Mouse (Mus musculus): Measurements from ENCODE around the gene Fbxl18. TPM values are rescaled to one million over a fixed set of nuclear protein-coding genes. Genes with fewer than 3 reads are reported as not detected.

The Fbxl18 gene
- polyA plus RNA-seq (2014; fragmentation: Nextera tagmentation; extraction: Ambion mirVana), result 14.5 and 20.8 TPM in 2 replicates

- Histone ChIP-seq H3K27ac (ENCODE audit: low read depth, low read length) (peak within 1 kb of the TSS; percentile 70; the same call in 1 of the 2 replicates), H3K4me3 (ENCODE audit: low read depth, low read length) (peak within 1 kb of the TSS; percentile 78)
- under 1% methylated on average over 40 of the region's 40 CpGs for WGBS
Measured at GRCm38 (mm10) chr5:142894918-142895613, at the start of gene Fbxl18. Fbxl18 (minus strand) TSS chr5:142895421.

GRCm38 (mm10) chr5:142940393-142940792 is 45.2 kb upstream of the Fbxl18 start:
- Histone ChIP-seq H3K9ac (ENCODE audit: low read length) (no peak overlapping the region), H3K27ac (ENCODE audit: low read depth, low read length) (no peak overlapping the region), H3K4me2 (ENCODE audit: low read length) (no peak overlapping the region), H3K9me3 (replicated peaks; ENCODE audit: control insufficient read depth, low read length) (no peaks in the 10 kb centered on the region), H3K27me3 (replicated peaks; ENCODE audit: control insufficient read depth, insufficient read depth, low read length) (no peaks in the 10 kb centered on the region), H3K36me3 (ENCODE audit: control insufficient read depth, insufficient read depth, low read length) (no peaks in the 10 kb centered on the region), H3K4me3 (ENCODE audit: low read depth, low read length) (no peak overlapping the region), H3K4me1 (ENCODE audit: control insufficient read depth, insufficient read depth, low read length) (0 out of 2 replicates have a peak, but pooled peaks cover 2% of the 10 kb centered on the region)
- no peak for DNase-seq (ENCODE audit: low spot score)
- ATAC-seq, result no peak
- 54% methylated on average over 2 of the region's 2 CpGs for WGBS

More at GRCm38 (mm10) chr5:142894918-142895613, at the start of gene Fbxl18:
- Histone ChIP-seq H3K4me2 (ENCODE audit: low read length) (peak within 1 kb of the TSS; percentile 61), H3K27me3 (replicated peaks; ENCODE audit: control insufficient read depth, insufficient read depth, low read length) (no peaks in the 10 kb centered on the region), H3K9ac (ENCODE audit: low read length) (peak within 1 kb of the TSS; percentile 89), H3K9me3 (replicated peaks; ENCODE audit: control insufficient read depth, low read length) (no peaks in the 10 kb centered on the region), H3K4me1 (ENCODE audit: control insufficient read depth, insufficient read depth, low read length) (peaks cover 9% of the 10 kb centered on the region), H3K36me3 (ENCODE audit: control insufficient read depth, insufficient read depth, low read length) (peaks cover 20% of the 10 kb centered on the region)
- DNase-seq (ENCODE audit: low spot score) (peak; percentile 94), ATAC-seq (peak; percentile 98)

- no peak overlapping the region for H3K9ac ChIP-seq (ENCODE audit: low read length)
- no peak overlapping the region for H3K4me2 ChIP-seq (ENCODE audit: low read length)
- H3K4me1 ChIP-seq (ENCODE audit: control insufficient read depth, insufficient read depth, low read length), result 0 out of 2 replicates have a peak, but pooled peaks cover 2% of the 10 kb centered on the region
- no peaks in the 10 kb centered on the region for H3K9me3 ChIP-seq (replicated peaks; ENCODE audit: control insufficient read depth, low read length)
- no peak overlapping the region for H3K4me3 ChIP-seq (ENCODE audit: low read depth, low read length)
- H3K27me3 ChIP-seq (replicated peaks; ENCODE audit: control insufficient read depth, insufficient read depth, low read length), result no peaks in the 10 kb centered on the region
- no peaks in the 10 kb centered on the region for H3K36me3 ChIP-seq (ENCODE audit: control insufficient read depth, insufficient read depth, low read length)
- ATAC-seq, result no peak
- DNase-seq (ENCODE audit: low spot score), result no peak
- no peak overlapping the region for H3K27ac ChIP-seq (ENCODE audit: low read depth, low read length)
- WGBS, result 40% methylated on average over 19 of the region's 19 CpGs
Measured at GRCm38 (mm10) chr5:142937956-142938727, 42.9 kb upstream of the Fbxl18 start.

GRCm38 (mm10) chr5:142936336-142936719 is 41.1 kb upstream of the Fbxl18 start:
- Histone ChIP-seq H3K9me3 (replicated peaks; ENCODE audit: control insufficient read depth, low read length) (no peaks in the 10 kb centered on the region), H3K36me3 (ENCODE audit: control insufficient read depth, insufficient read depth, low read length) (no peaks in the 10 kb centered on the region), H3K4me1 (ENCODE audit: control insufficient read depth, insufficient read depth, low read length) (0 out of 2 replicates have a peak, but pooled peaks cover 2% of the 10 kb centered on the region), H3K4me2 (ENCODE audit: low read length) (peak overlapping the region; percentile 36), H3K4me3 (ENCODE audit: low read depth, low read length) (no peak overlapping the region), H3K27ac (ENCODE audit: low read depth, low read length) (no peak overlapping the region), H3K27me3 (replicated peaks; ENCODE audit: control insufficient read depth, insufficient read depth, low read length) (no peaks in the 10 kb centered on the region), H3K9ac (ENCODE audit: low read length) (peak overlapping the region; percentile 17; the same call in 1 of the 2 replicates)
- 3% methylated on average over 17 of the region's 17 CpGs for WGBS
- ATAC-seq (peak; percentile 60), DNase-seq (ENCODE audit: low spot score) (peak; percentile 74)

GRCm38 (mm10) chr5:142935642-142936335 is 40.6 kb upstream of the Fbxl18 start:
- peak overlapping the region; percentile 17; the same call in 1 of the 2 replicates for H3K9ac ChIP-seq (ENCODE audit: low read length)

GRCm38 (mm10) chr5:142932731-142933130 is 37.5 kb upstream of the Fbxl18 start:
- DNase-seq (ENCODE audit: low spot score) (no peak), ATAC-seq (no peak)
- H3K27ac ChIP-seq (ENCODE audit: low read depth, low read length), result no peak overlapping the region
- no peaks in the 10 kb centered on the region for H3K36me3 ChIP-seq (ENCODE audit: control insufficient read depth, insufficient read depth, low read length)
- H3K4me2 ChIP-seq (ENCODE audit: low read length), result no peak overlapping the region
- WGBS, result 76% methylated on average over 8 of the region's 8 CpGs
- H3K4me1 ChIP-seq (ENCODE audit: control insufficient read depth, insufficient read depth, low read length), result 0 out of 2 replicates have a peak, but pooled peaks cover 5% of the 10 kb centered on the region
- no peak overlapping the region for H3K9ac ChIP-seq (ENCODE audit: low read length)
- no peaks in the 10 kb centered on the region for H3K9me3 ChIP-seq (replicated peaks; ENCODE audit: control insufficient read depth, low read length)
- H3K4me3 ChIP-seq (ENCODE audit: low read depth, low read length), result no peak overlapping the region
- no peaks in the 10 kb centered on the region for H3K27me3 ChIP-seq (replicated peaks; ENCODE audit: control insufficient read depth, insufficient read depth, low read length)

More at GRCm38 (mm10) chr5:142935642-142936335, 40.6 kb upstream of the Fbxl18 start:
- no peaks in the 10 kb centered on the region for H3K27me3 ChIP-seq (replicated peaks; ENCODE audit: control insufficient read depth, insufficient read depth, low read length)
- DNase-seq (ENCODE audit: low spot score), result peak; percentile 83
- 21% methylated on average over 13 of the region's 13 CpGs for WGBS
- H3K4me2 ChIP-seq (ENCODE audit: low read length), result peak overlapping the region; percentile 36
- no peaks in the 10 kb centered on the region for H3K9me3 ChIP-seq (replicated peaks; ENCODE audit: control insufficient read depth, low read length)
- H3K4me3 ChIP-seq (ENCODE audit: low read depth, low read length), result no peak overlapping the region
- no peak overlapping the region for H3K27ac ChIP-seq (ENCODE audit: low read depth, low read length)
- no peaks in the 10 kb centered on the region for H3K36me3 ChIP-seq (ENCODE audit: control insufficient read depth, insufficient read depth, low read length)
- peak; percentile 76 for ATAC-seq
- 0 out of 2 replicates have a peak, but pooled peaks cover 2% of the 10 kb centered on the region for H3K4me1 ChIP-seq (ENCODE audit: control insufficient read depth, insufficient read depth, low read length)

GRCm38 (mm10) chr5:142932084-142932685 is 37.0 kb upstream of the Fbxl18 start:
- WGBS, result 33% methylated on average over 9 of the region's 9 CpGs
- Histone ChIP-seq H3K27ac (ENCODE audit: low read depth, low read length) (no peak overlapping the region), H3K27me3 (replicated peaks; ENCODE audit: control insufficient read depth, insufficient read depth, low read length) (no peaks in the 10 kb centered on the region), H3K4me3 (ENCODE audit: low read depth, low read length) (no peak overlapping the region), H3K9ac (ENCODE audit: low read length) (no peak overlapping the region), H3K9me3 (replicated peaks; ENCODE audit: control insufficient read depth, low read length) (no peaks in the 10 kb centered on the region), H3K4me2 (ENCODE audit: low read length) (no peak overlapping the region), H3K36me3 (ENCODE audit: control insufficient read depth, insufficient read depth, low read length) (no peaks in the 10 kb centered on the region), H3K4me1 (ENCODE audit: control insufficient read depth, insufficient read depth, low read length) (0 out of 2 replicates have a peak, but pooled peaks cover 5% of the 10 kb centered on the region)
- no peak for ATAC-seq
- peak; percentile 80 for DNase-seq (ENCODE audit: low spot score)

GRCm38 (mm10) chr5:142931241-142931745 is 36.1 kb upstream of the Fbxl18 start:
- H3K4me2 ChIP-seq (ENCODE audit: low read length), result no peak overlapping the region
- 88% methylated on average over 9 of the region's 9 CpGs for WGBS

More at GRCm38 (mm10) chr5:142931241-142931745, 36.1 kb upstream of the Fbxl18 start:
- no peak overlapping the region for H3K9ac ChIP-seq (ENCODE audit: low read length)
- DNase-seq (ENCODE audit: low spot score) (no peak), ATAC-seq (no peak)
- H3K27ac ChIP-seq (ENCODE audit: low read depth, low read length), result no peak overlapping the region
- no peaks in the 10 kb centered on the region for H3K9me3 ChIP-seq (replicated peaks; ENCODE audit: control insufficient read depth, low read length)
- 0 out of 2 replicates have a peak, but pooled peaks cover 9% of the 10 kb centered on the region for H3K4me1 ChIP-seq (ENCODE audit: control insufficient read depth, insufficient read depth, low read length)
- no peak overlapping the region for H3K4me3 ChIP-seq (ENCODE audit: low read depth, low read length)
- H3K27me3 ChIP-seq (replicated peaks; ENCODE audit: control insufficient read depth, insufficient read depth, low read length), result no peaks in the 10 kb centered on the region
- H3K36me3 ChIP-seq (ENCODE audit: control insufficient read depth, insufficient read depth, low read length), result no peaks in the 10 kb centered on the region

Data from forebrain, embryonic 14.5 days (tissue).